Mouse (Mus musculus) ovary, postnatal 14 days (tissue): Measurements from ENCODE around the gene Vcam1.

Source experiments
- DNase-seq: peaks from one replicate; pipeline ENCODE4 v3.0.0; 2022; ENCODE audit warnings: low spot score

Gene Vcam1

DNA sequence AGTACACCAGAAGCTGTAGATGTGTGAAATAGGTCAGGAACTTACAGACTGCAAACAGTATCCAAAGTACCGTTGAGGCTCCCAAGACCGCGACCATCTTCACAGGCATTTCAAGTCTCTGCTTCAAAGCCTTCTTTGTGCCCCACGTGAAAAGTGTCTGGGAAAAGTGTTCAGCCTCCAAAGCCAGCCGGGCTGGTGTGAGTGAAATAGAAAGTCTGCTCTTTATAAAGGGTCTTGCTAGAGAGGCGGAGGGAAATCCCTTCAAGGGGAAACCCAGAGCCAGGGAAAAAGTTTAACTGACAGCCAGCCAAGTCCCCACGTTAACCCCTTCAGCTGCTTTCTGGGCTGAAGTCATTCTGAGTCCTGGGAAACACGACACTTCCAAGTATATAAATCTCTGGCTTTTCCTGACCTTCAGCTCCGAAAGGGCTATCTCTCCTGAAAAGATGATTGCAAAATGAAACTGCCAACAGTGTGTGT, at the start of gene Vcam1:
TSS of gene Vcam1 (minus strand) at position 430 of the 480 bp plus-strand sequence.
- peak; percentile 21 for DNase-seq

DNA sequence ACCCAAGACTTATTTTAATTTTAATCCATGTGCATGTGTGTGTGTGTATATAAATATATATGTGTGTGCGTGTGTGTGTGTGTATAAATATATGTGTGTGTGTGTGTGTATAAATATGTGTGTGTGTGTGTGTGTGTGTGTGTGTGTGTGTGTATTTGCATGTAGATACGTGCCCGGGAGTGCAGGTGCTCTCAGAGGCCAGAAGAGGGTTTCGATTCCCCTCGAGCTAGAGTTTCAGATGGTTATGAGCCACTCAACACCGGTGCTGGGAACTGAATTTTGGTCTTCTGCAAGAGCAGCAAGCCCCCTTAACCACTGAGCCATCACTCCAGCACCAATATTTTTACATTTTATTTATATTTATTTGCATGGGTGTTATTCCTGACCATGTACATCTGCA, 45.6 kb upstream of the Vcam1 start:
- DNase-seq = no peak

DNA sequence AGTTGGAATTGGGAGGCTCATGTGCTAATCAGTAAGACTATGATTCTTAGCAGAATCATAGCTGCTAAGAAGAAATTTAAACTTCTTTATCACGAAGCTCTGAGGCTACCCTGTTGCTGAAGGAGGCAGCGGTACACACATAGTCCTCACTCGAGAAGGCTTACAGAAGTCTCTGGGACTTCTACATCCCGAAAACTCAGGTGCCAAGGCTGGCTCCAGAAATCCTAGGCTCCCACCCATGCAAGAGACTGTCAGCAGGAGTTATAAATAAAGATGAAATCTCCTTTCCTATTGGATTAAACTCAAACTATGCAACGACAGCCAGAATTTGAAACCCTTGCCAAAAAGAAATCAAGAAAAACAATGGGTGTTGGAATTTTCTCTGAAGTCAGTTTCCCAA, 42.0 kb upstream of the Vcam1 start:
- no peak for DNase-seq

DNA sequence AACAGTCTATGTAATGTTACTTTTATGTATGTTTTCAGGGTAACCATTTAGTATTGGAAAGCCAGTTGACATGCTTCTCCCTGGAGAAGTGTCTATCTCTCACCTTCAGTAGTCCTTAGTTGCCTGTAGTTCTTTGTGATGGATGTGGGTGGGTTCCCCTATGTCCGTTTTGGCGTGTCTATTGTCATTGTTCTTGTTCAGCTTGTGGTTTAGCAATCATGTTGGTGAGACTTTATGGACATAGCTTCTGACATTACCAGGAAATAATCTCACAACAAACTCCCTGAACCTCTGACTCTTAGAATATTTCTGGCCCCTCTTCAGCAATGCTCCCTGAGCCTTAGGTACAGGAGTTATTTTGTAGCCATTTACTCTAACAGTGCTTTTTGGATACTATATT, 38.6 kb upstream of the Vcam1 start:
- no peak for DNase-seq

DNA sequence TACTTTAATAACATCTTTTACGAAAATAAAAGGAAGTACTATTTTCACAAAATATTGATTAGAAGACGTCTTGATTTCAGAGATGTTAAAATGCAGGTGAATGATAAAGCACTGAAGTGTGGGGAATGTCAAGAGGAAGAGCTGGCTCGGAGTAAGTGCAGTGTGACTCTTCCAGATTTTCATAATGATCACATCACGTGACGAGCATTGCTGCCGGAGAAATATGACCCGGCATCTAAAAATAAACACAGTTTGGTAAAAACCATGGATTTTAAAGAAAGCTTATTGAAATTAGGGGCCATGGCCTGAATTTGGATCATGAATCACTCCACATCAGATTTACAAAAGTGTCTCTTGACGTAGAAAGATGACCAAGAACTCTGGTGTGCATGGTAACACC, 36.8 kb upstream of the Vcam1 start:
- DNase-seq = no peak

DNA sequence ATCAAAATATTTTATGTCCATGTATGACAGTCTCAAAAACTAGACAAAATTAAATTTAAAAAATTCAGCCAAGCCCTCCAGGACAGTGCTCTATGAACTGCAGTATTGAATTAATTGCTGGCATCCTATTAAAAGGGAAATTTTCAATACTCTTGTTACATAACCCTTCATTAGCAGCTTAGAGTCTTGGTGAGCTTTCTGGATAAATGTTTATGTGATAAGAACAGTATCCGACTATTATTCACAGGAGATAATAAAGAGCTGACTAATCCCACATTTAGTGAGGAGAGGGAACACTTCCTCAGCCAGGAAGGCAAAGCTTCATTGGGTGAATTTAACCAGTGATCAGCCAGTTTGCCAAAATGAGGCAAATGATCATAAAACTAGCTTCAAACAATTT, 35.5 kb upstream of the Vcam1 start:
- DNase-seq = no peak

DNA sequence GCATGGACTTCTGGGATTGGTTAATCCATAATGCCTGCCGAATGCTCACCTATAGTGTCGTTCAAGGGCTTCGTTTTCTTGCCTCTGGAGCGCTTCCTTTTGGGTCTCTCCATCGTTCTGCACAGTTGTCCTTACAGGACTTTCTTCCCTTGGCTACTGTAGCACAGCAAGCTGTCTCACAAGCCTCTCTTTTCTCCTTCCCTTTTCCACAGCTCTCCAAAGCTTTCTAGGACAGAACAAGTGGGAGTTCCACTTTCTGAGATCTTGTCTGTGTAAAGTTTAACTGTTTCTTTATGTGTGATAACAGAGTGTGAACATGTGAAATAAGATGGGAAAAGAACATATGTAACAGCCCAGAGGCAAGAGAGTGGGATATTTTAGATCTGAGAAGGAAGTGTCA, 34.0 kb upstream of the Vcam1 start:
- no peak for DNase-seq

DNA sequence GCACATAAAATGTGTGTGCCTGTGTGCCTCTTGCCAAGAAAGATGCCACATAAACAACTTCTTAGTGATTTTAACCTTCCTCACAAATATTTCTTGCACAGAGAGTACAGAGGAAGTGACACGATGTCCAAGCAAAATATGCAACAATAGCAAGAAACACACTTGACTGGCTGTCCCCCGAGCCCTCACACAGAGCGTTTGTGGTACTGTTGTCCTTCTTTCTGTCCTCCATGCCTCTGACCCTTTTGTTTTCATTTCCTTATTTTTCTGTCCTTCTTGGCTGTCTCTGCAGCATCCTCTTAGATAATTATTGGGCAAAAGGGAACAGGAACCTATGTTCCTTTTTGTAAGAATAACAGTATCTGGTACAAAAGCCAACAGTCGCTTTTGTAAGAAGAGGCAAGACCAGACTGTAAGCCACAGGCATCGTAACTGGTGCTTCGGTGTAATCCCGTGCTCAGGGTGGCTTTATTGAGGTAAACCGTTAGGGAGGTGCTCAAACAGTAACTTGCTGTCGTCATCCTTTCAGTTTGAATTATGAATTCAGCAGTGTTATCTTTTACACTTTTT, 32.7 kb upstream of the Vcam1 start:
- DNase-seq = no peak

DNA sequence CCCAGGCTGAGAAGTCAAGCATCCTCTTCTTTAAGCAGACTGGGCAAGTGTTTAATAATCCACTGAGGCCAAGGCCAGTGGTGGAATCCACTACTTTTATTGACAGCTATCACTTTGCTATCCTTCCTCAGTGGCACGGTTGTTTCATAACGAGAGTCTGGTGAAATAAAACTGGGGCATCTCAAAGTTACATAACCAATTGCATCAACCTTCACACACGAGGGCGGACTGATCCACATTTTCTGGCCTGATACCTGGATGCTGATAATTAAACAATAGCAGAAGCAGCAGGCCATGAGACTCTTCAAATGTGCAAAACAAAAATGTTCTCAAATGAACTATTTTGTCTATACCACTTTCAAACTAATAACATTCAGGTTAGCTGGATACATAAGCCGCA, 29.9 kb upstream of the Vcam1 start:
- no peak for DNase-seq

DNA sequence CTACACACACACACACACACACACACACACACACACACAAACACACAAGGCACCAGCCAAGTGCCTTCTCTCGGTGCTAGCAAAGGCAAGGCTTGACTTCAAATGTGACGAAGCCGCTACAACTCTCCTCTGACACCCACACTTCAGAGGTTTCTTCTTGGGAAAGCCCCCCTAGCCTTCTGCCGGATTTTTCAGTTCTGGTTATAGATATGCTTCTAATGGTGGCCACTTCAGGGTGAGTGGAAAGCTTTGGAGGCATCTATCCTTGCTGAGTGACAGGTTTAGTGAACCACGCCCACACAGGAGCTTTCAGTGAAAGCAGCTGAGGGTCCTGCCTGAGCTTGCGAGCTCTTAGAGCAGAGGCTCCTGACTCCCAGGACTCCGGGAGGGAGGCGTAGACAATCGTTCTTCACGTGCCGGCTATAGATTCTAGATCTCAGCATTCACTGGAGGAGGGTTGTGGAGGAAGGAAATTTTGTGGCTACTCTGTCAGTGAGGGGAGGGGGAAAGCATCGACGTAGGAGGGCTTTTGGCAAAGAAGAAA, 28.0 kb upstream of the Vcam1 start:
- DNase-seq = no peak

DNA sequence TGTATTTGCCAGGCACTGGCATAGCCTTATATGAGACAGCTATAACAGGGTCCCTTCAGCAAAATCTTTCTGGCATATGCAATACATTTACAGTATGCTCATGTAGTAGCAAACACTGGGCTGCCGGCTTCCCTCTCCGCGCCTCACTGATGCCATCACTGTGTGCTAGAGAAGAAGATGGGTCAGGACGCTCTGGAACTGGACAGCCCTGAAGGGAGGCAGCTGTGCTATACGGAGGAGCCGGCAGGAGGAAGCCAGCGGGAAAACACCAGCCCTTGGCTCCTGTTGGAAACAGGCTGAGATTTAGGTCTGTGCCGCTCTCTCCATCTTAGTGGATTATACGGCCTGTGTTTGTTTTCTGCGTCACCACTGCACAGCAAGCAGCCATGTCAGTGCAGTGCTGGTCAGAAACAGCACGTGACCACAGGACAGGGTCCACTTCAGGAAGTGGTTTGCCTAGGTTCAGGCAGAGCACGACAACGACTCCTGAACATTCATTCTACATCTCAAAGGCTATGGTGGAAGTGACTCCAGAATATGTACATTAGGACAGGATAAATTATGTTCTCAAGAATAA, 20.7 kb upstream of the Vcam1 start:
- no peak for DNase-seq

DNA sequence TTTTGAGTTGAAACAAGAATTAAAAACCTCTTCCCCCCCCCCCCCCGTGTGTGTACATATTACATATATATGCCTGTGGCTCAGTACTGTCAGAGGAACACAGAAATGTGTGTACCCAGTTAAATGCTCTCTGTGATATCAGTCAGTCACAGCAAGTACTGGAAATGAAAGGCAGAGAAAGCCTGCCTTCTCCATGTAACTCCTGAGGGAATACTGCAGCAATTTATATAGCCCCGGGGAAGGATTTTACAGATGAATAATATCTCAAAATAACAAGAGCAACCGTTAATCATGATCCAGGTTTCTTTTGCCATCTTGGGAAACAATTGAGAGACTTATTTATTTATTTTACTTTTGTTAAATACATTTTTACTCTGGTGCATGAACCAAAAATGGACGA, 19.6 kb upstream of the Vcam1 start:
- no peak for DNase-seq

DNA sequence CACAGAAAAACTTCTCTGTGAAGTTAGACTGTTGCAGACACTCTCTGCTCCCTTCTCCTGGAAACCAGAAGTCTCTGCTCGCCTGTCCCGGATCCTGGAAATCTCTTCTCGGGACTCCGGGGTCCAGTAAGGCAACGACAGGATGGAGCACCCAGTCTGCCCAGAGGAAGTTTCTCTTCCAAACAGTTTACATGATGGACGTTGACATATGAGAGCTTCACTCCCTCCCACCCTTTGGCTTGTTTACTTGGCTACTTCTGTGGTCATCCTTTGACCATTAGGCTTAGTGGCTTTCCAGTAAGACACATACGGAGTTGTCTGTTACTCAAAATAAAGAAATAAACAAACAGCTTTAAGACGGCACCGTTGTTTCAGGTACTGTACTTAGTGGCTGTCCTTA, 19.2 kb upstream of the Vcam1 start:
- DNase-seq = no peak

DNA sequence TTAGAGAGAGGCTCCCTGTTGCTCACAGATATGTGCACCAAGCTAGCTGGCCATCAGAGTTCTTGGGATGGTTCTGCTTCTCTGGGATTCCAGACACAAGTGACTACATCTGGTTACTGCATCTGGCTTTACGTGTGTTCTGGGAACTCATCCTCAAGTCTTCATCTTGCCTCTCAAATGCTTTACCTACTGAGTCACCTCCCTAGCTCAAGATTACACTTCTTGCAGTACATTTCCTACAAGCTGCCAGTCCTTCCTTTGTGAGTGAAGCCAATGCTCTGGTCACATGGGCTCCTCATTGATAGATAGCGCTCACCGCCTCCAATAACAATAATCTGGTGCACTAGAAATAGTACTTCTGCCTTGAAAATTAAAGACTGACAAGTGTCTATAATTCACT, 11.7 kb upstream of the Vcam1 start:
- DNase-seq = no peak

DNA sequence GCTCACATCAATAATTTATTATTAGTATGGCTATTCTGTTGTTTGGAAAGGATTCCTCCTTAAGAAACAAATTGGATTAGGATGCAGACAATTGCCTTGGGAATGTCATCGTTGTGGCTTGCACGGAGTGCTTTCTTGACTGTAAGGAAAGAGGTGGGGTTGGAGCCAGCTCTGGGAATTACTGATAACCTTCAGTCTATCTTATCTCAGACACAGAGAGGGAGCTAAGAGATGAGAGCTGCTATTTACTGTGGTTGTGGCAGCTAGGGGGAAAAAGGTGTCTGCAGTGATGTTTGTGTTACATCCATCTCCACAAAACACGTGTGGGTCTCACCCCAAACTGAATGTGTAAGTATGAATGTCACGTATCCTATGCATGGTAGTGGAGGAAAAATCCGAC, 9.5 kb upstream of the Vcam1 start:
- DNase-seq = no peak

DNA sequence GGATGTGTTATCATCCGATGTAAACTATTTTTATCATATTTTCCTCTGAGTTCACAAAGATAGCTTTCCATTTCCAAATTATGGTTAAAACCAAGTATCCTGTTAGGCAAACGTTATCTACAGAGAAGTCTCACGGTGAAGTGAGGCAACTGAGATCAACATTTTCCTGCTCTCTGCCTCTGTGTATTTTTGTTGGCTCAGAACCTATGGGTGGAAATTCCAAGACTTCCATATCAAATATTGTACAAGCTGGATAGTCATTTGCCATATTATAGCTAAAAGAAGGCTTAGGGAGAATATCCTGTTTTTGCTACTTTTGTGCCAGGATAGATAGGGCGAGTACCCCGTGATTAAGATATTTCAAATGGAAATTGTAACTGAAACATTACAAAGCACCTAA, 8.6 kb upstream of the Vcam1 start:
- DNase-seq = no peak

DNA sequence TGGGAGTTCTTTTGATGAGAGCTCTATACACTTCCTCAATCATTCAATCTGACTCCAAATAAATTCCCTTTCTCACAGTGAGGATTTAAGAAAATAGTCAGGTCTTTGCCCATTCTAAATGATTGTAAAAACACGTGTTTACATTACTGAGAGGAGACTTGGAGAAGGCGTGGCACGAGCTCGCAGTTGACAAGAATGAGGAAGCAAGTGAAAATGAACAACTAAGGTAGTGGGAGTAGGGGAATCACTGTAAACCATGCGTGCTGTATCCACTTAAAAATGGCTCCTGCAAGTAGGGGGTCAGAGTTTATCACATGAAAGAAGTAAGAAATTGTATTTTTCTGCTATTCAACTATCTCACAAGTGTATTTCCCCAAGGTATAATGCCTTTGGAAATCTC, 3.9 kb upstream of the Vcam1 start:
- DNase-seq = no peak

DNA sequence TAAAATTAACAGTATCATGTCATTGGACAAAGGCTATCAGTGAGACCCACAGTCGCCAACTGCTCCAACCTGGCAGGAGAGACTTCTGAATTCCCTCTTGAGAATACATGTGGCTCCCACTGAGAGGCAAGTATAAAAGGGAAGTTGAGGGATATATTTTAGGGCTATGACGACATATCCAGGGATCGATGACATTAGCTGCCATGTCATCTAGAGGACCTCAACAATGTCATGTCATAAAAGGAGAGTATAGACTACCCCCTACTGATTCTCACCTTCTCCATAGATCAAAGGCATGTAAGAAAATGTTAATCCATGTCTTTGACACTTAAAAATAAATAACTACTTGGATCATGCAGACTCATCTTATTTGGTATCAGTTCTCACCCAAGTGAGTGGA, 1.2 kb upstream of the Vcam1 start:
- DNase-seq = no peak

DNA sequence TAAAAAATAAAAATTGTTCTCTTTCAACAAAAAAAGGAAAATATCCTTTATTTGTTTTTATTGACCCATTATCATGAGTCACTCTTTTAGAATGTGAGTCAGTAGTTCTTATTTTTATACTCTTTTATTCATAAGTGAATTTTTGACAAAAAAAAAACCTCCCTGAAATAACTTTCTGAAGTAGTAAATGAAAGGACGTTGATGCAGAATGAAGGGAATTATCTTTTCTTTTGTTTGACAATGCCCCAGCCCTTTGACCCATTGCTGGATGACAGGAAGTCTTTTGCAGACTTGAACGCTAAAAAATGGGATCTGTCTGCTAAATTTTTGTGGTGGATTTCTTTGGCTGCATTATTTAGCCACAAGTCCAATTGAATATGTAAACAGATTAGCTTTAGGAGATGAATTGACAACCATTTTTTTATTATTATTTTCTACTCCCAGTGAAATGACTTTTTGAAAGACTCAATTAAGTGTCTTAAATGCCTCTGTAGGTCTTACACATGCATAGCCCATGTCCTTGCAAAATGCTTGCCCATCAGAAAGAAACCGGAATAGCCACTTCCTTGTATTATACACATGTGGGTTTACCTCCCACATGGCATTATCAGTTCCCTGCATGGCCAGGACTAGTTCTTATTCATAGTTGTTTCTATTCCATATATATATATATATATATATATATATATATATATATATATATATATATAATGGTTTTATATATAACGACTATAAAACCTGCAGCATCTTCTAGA, 530 bp upstream of the Vcam1 start:
- no peak for DNase-seq

DNA sequence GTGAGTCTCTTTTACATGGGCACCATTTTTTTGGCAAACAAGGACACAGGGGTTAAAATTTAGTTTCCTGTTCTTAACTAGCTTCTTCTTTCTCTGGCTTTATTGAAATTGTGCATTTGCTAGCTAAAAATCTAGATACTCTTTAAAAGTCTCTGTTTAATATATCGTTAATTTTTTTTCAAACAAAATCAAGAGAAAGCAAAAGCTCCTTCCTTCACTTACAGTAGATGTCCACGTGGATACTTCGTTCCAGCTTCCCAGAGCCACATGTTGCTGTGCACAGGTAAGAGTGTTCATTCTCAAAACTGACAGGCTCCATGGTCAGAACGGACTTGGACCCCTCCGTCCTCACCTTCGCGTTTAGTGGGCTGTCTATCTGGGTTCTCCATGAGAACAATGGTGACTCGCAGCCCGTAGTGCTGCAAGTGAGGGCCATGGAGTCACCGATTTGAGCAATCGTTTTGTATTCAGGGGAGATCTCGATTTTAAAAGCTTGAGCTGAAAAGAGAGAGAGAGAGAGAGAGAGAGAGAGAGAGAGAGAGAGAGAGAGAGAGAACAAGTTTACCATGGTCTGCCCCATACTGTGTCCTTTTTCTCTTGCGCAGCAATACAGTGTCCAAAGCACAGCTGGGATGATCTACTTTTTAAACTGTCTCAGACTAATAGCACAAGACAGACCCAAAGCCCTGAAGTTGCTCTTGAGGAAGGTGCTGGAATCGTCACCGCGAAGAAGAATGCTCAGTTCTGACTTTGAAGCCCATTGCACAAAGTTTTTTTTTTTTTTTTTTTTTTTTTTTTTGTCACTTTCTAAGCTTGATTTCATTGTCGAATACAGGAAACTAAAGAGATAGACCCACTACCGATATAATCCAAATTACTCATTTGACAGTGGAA, 930 bp downstream of the Vcam1 start:
- no peak for DNase-seq

DNA sequence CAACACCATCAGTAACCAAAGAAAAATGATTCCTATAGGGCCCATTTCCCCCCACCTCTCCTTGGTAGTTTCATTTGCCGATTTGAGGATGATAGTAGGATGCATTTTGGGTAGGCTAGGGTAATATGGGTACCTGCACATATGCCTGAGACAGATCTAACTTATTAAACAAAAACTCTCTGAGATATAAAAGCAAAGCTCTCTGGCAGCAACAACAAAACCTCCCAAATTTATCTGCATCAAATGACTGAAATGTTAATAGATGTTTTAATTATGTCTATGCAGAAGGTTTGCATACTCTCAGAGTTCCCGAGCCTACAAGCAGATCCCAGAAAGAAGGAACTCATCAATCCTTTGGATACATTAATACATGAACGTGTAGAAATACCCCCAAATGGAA, 1.7 kb downstream of the Vcam1 start:
- DNase-seq = no peak

DNA sequence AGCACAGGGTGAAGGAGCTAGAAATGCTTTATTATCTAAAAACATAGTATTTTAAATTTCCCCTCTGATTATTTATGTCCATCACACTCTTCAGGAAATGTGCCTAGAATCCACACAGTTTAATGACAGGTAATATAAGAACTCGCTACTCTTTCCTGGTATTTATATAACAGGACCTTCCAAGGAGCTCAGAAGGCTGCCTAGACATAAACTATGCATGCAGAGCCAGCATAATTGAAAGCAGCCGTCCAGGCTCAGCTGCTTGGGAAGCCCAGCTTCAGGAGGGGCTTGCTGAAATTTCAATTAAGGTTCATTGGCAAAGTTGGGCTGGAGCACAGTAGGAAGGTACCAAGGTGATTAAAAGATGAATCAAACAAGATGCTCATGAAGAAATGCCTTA, 2.2 kb downstream of the Vcam1 start:
- DNase-seq = no peak
